Mouse (Mus musculus): ENCODE measurements at regions not wholly inside any gene's neighbourhood (a gene's known extent, or its start where the extent isn't known, plus 50 kb on each side); places are given as distances from the start of the nearest gene placed in this dataset. TPM values are rescaled to one million over a fixed set of nuclear protein-coding genes. Genes with fewer than 3 reads are reported as not detected.

GRCm38 (mm10) chr10:46356775-46357174 is 779.1 kb downstream of the Hace1 start:
- H3K4me1 ChIP-seq (replicated peaks; ENCODE audit: insufficient read depth, low read length) = no peaks in the 10 kb centered on the region
- H3K27ac ChIP-seq = no peak overlapping the region
- no peaks in the 10 kb centered on the region for H3K9me3 ChIP-seq (replicated peaks; ENCODE audit: low read length)
- no peak for DNase-seq (ENCODE audit: low spot score)
- no peak overlapping the region for H3K9ac ChIP-seq (ENCODE audit: low read depth, low read length)
- WGBS = 62% methylated on average over 1 of the region's 1 CpGs
- ATAC-seq (replicated peaks; ENCODE audit: low FRiP score, low read depth) = no peak
- no peaks in the 10 kb centered on the region for H3K36me3 ChIP-seq (ENCODE audit: insufficient read depth, low read length)
- no peak overlapping the region for H3K4me3 ChIP-seq (replicated peaks; ENCODE audit: low read depth, low read length)
- no peak overlapping the region for H3K4me2 ChIP-seq (ENCODE audit: low read length)
- no peak for TF ChIP-seq CTCF (IDR thresholded peaks at IDR 0.05; ENCODE audit: low read depth)
- no peaks in the 10 kb centered on the region for H3K27me3 ChIP-seq (ENCODE audit: insufficient read depth, low read length)

GRCm38 (mm10) chr10:46373715-46374475 is 796.3 kb downstream of the Hace1 start:
- WGBS = 77% methylated on average over 7 of the region's 7 CpGs
- Histone ChIP-seq H3K27me3 (ENCODE audit: insufficient read depth, low read length) (no peaks in the 10 kb centered on the region), H3K9ac (ENCODE audit: low read depth, low read length) (no peak overlapping the region), H3K36me3 (ENCODE audit: insufficient read depth, low read length) (no peaks in the 10 kb centered on the region), H3K9me3 (replicated peaks; ENCODE audit: low read length) (no peaks in the 10 kb centered on the region), H3K4me2 (ENCODE audit: low read length) (no peak overlapping the region), H3K27ac (no peak overlapping the region), H3K4me3 (replicated peaks; ENCODE audit: low read depth, low read length) (no peak overlapping the region), H3K4me1 (replicated peaks; ENCODE audit: insufficient read depth, low read length) (no peaks in the 10 kb centered on the region)
- no peak for TF ChIP-seq CTCF (IDR thresholded peaks at IDR 0.05; ENCODE audit: low read depth)
- ATAC-seq (replicated peaks; ENCODE audit: low FRiP score, low read depth) (no peak), DNase-seq (ENCODE audit: low spot score) (no peak)

- Histone ChIP-seq H3K9me3 (replicated peaks; ENCODE audit: low read length) (no peaks in the 10 kb centered on the region), H3K4me1 (replicated peaks; ENCODE audit: insufficient read depth, low read length) (no peaks in the 10 kb centered on the region), H3K4me3 (replicated peaks; ENCODE audit: low read depth, low read length) (no peak overlapping the region), H3K27me3 (ENCODE audit: insufficient read depth, low read length) (no peaks in the 10 kb centered on the region), H3K27ac (no peak overlapping the region), H3K4me2 (ENCODE audit: low read length) (no peak overlapping the region), H3K9ac (ENCODE audit: low read depth, low read length) (no peak overlapping the region), H3K36me3 (ENCODE audit: insufficient read depth, low read length) (no peaks in the 10 kb centered on the region)
- DNase-seq (ENCODE audit: low spot score) (no peak), ATAC-seq (replicated peaks; ENCODE audit: low FRiP score, low read depth) (no peak)
- TF ChIP-seq CTCF (IDR thresholded peaks at IDR 0.05; ENCODE audit: low read depth) = no peak
- 84% methylated on average over 3 of the region's 3 CpGs for WGBS
These were observed 797.0 kb downstream of the Hace1 start for GRCm38 (mm10) chr10:46374646-46375045.

- no peak for TF ChIP-seq CTCF (IDR thresholded peaks at IDR 0.05; ENCODE audit: low read depth)
- 84% methylated on average over 4 of the region's 4 CpGs for WGBS
These were observed 819.5 kb downstream of the Hace1 start for GRCm38 (mm10) chr10:46397089-46397488.

GRCm38 (mm10) chr10:46403883-46404282 is 826.3 kb downstream of the Hace1 start:
- Histone ChIP-seq H3K4me1 (replicated peaks; ENCODE audit: insufficient read depth, low read length) (no peaks in the 10 kb centered on the region), H3K4me2 (ENCODE audit: low read length) (no peak overlapping the region), H3K4me3 (replicated peaks; ENCODE audit: low read depth, low read length) (no peak overlapping the region), H3K27ac (no peak overlapping the region), H3K9ac (ENCODE audit: low read depth, low read length) (no peak overlapping the region), H3K9me3 (replicated peaks; ENCODE audit: low read length) (no peaks in the 10 kb centered on the region), H3K36me3 (ENCODE audit: insufficient read depth, low read length) (no peaks in the 10 kb centered on the region), H3K27me3 (ENCODE audit: insufficient read depth, low read length) (no peaks in the 10 kb centered on the region)
- TF ChIP-seq CTCF (IDR thresholded peaks at IDR 0.05; ENCODE audit: low read depth) = no peak
- ATAC-seq (replicated peaks; ENCODE audit: low FRiP score, low read depth) (no peak), DNase-seq (ENCODE audit: low spot score) (no peak)
- WGBS = 76% methylated on average over 2 of the region's 2 CpGs

More at GRCm38 (mm10) chr10:46397089-46397488, 819.5 kb downstream of the Hace1 start:
- ATAC-seq (replicated peaks; ENCODE audit: low FRiP score, low read depth) (no peak), DNase-seq (ENCODE audit: low spot score) (no peak)
- H3K4me2 ChIP-seq (ENCODE audit: low read length) = no peak overlapping the region
- H3K9ac ChIP-seq (ENCODE audit: low read depth, low read length) = no peak overlapping the region
- no peaks in the 10 kb centered on the region for H3K4me1 ChIP-seq (replicated peaks; ENCODE audit: insufficient read depth, low read length)
- H3K9me3 ChIP-seq (replicated peaks; ENCODE audit: low read length) = no peaks in the 10 kb centered on the region
- H3K4me3 ChIP-seq (replicated peaks; ENCODE audit: low read depth, low read length) = no peak overlapping the region
- H3K27ac ChIP-seq = no peak overlapping the region
- H3K27me3 ChIP-seq (ENCODE audit: insufficient read depth, low read length) = no peaks in the 10 kb centered on the region
- H3K36me3 ChIP-seq (ENCODE audit: insufficient read depth, low read length) = no peaks in the 10 kb centered on the region

Small RNA genes in the stretch of these regions (microRNA-seq; reads per million reads assigned to microRNA genes)
- not detected for gene Gm27410
